Mouse (Mus musculus) CH12.LX (cell line): Measurements from ENCODE around the gene Prkcd. TPM values are rescaled to one million over a fixed set of nuclear protein-coding genes. Genes with fewer than 3 reads are reported as not detected.
A peak's percentile ranks its signal among the peaks of the same experiment; 100 is the strongest.

Source experiments
- DNase-seq: peaks from one replicate; pipeline ENCODE4 v3.0.0-alpha.2; 2013; ENCODE audit errors: extremely low read depth
- H3K27ac ChIP-seq: 2 replicates; pipeline ENCODE4 v1.5.1; 2012; ENCODE audit warnings: low read depth, mild to moderate bottlenecking, control low read depth, moderate library complexity; ENCODE audit not compliant: insufficient read depth
- H3K27me3 ChIP-seq: replicated peaks from 2 replicates; pipeline ENCODE3; 2012; ENCODE audit warnings: inconsistent platforms
- H3K36me3 ChIP-seq, 2 experiments: replicated peaks in 1 of 2; 2 replicates each; pipeline versions ENCODE3 to v1.6.1; 2012; ENCODE audit warnings: inconsistent platforms in 1 of 2, low read length in 1 of 2, mild to moderate bottlenecking in 1 of 2, mixed read lengths in 1 of 2, moderate library complexity in 1 of 2; ENCODE audit not compliant: control insufficient read depth in 1 of 2, insufficient read depth in 1 of 2
- H3K4me1 ChIP-seq, 2 experiments: 2 replicates each; pipeline ENCODE4 v1.6.1; 2012; ENCODE audit warnings: inconsistent platforms in 1 of 2, moderate library complexity in 1 of 2; ENCODE audit not compliant: insufficient read depth in 2 of 2, control insufficient read depth in 1 of 2
- H3K4me2 ChIP-seq: 2 replicates; pipeline ENCODE4 v1.6.1; 2012; ENCODE audit warnings: low read depth, mild to moderate bottlenecking, control low read depth; ENCODE audit not compliant: poor library complexity, insufficient read depth, severe bottlenecking
- H3K4me3 ChIP-seq, 3 experiments: fragments of 150-350 bp in 1 of 3; sonication (generic) in 1 of 3; replicated peaks in 1 of 3; 2 replicates each; pipeline versions ENCODE3 to v1.5.1; 2011 to 2012; ENCODE audit warnings: low read depth in 2 of 3, low read length in 2 of 3, mild to moderate bottlenecking in 2 of 3, moderate library complexity in 2 of 3, control low read depth in 1 of 3, improper control_type of control experiment in 1 of 3, inconsistent platforms in 1 of 3, mixed read lengths in 1 of 3; ENCODE audit not compliant: poor library complexity in 1 of 3
- H3K79me2 ChIP-seq: replicated peaks from 2 replicates; pipeline ENCODE4 v1.6.1; 2012; ENCODE audit warnings: mild to moderate bottlenecking, moderate library complexity; ENCODE audit not compliant: control insufficient read depth, poor library complexity, insufficient read depth, severe bottlenecking; ENCODE audit errors: extremely low read depth
- H3K9ac ChIP-seq: 2 replicates; pipeline ENCODE4 v1.6.1; 2012; ENCODE audit warnings: low read depth, mild to moderate bottlenecking, control low read depth, moderate library complexity; ENCODE audit not compliant: insufficient read depth
- H3K9me3 ChIP-seq: replicated peaks from 2 replicates; pipeline ENCODE3; 2012; ENCODE audit warnings: low read length, inconsistent platforms, mixed read lengths
- CHD1 ChIP-seq: IDR thresholded peaks from 2 replicates; pipeline ENCODE4 v1.6.1; 2012; ENCODE audit warnings: low read depth, low read length, improper control_type of control experiment, inconsistent platforms
- CTCF ChIP-seq, 2 experiments: IDR thresholded peaks in 1 of 2; conservative IDR thresholded peaks in 1 of 2; 2 replicates each; pipeline ENCODE4 v1.5.1; 2011 to 2012; ENCODE audit warnings: low read depth in 2 of 2, low read length in 2 of 2, improper control_type of control experiment in 1 of 2, inconsistent platforms in 1 of 2, mild to moderate bottlenecking in 1 of 2, moderate library complexity in 1 of 2
- E2F4 ChIP-seq: IDR thresholded peaks from 2 replicates; pipeline ENCODE4 v1.6.1; 2011; ENCODE audit warnings: low read depth, low read length, improper control_type of control experiment; ENCODE audit not compliant: insufficient replicate concordance
- ELF1 ChIP-seq: IDR thresholded peaks from 2 replicates; pipeline ENCODE4 v1.6.1; 2014; ENCODE audit warnings: low read depth, mild to moderate bottlenecking, inconsistent platforms, low read length, improper control_type of control experiment
- HCFC1 ChIP-seq: IDR thresholded peaks from 2 replicates; pipeline ENCODE4 v1.6.1; 2012; ENCODE audit warnings: low read depth, mild to moderate bottlenecking, inconsistent platforms, low read length, improper control_type of control experiment
- IRF4 ChIP-seq: IDR thresholded peaks from 2 replicates; pipeline ENCODE4 v1.6.1; 2014; ENCODE audit warnings: low read depth, mild to moderate bottlenecking, inconsistent platforms, low read length, improper control_type of control experiment
- JUN ChIP-seq: IDR thresholded peaks from 2 replicates; pipeline ENCODE4 v1.6.1; 2011; ENCODE audit warnings: low read depth, mild to moderate bottlenecking, low read length, improper control_type of control experiment, moderate library complexity; ENCODE audit not compliant: insufficient read depth
- JUND ChIP-seq: conservative IDR thresholded peaks from 2 replicates; pipeline ENCODE4 v1.6.1; 2011; ENCODE audit warnings: low read depth, low read length, improper control_type of control experiment
- MAFK ChIP-seq: IDR thresholded peaks from 2 replicates; pipeline ENCODE4 v1.6.1; 2011; ENCODE audit warnings: low read length, improper control_type of control experiment; ENCODE audit not compliant: insufficient replicate concordance
- MAX ChIP-seq: IDR thresholded peaks from 2 replicates; pipeline ENCODE4 v1.6.1; 2011; ENCODE audit warnings: low read length, improper control_type of control experiment
- MEF2A ChIP-seq: IDR thresholded peaks from 2 replicates; pipeline ENCODE4 v1.6.1; 2014; ENCODE audit warnings: low read depth, mild to moderate bottlenecking, inconsistent platforms, low read length, improper control_type of control experiment, borderline replicate concordance
- MXI1 ChIP-seq: IDR thresholded peaks from 2 replicates; pipeline ENCODE4 v1.6.1; 2011; ENCODE audit warnings: mild to moderate bottlenecking, low read depth, low read length, improper control_type of control experiment
- NELFE ChIP-seq: IDR thresholded peaks from 2 replicates; pipeline ENCODE4 v1.6.1; 2011; ENCODE audit warnings: low read depth, low read length, improper control_type of control experiment
- PAX5 ChIP-seq: IDR thresholded peaks from 2 replicates; pipeline ENCODE4 v1.6.1; 2012; ENCODE audit warnings: low read length, inconsistent platforms, mixed read lengths
- POLR2A ChIP-seq: IDR thresholded peaks from 2 replicates; pipeline ENCODE4 v1.6.1; 2011; ENCODE audit warnings: low read depth, mild to moderate bottlenecking, improper control_type of control experiment, low read length
- RAD21 ChIP-seq: IDR thresholded peaks from 2 replicates; pipeline ENCODE4 v1.6.1; 2011; ENCODE audit warnings: low read depth, mild to moderate bottlenecking, low read length, improper control_type of control experiment, moderate library complexity
- SIN3A ChIP-seq: IDR thresholded peaks from 2 replicates; pipeline ENCODE4 v1.6.1; 2012; ENCODE audit warnings: low read length, improper control_type of control experiment, inconsistent platforms
- SMC3 ChIP-seq: IDR thresholded peaks from 2 replicates; pipeline ENCODE4 v1.6.1; 2011; ENCODE audit warnings: low read depth, low read length, improper control_type of control experiment
- TBP ChIP-seq: conservative IDR thresholded peaks from 2 replicates; pipeline ENCODE4 v1.6.1; 2011; ENCODE audit warnings: low read depth, low read length, improper control_type of control experiment
- TCF12 ChIP-seq: IDR thresholded peaks from 2 replicates; pipeline ENCODE4 v1.6.1; 2014; ENCODE audit warnings: low read depth, mild to moderate bottlenecking, inconsistent platforms, low read length, improper control_type of control experiment
- UBTF ChIP-seq: IDR thresholded peaks from 2 replicates; pipeline ENCODE4 v1.6.1; 2012; ENCODE audit warnings: low read depth, mild to moderate bottlenecking, inconsistent platforms, low read length, improper control_type of control experiment, moderate library complexity
- USF1 ChIP-seq: IDR thresholded peaks from 2 replicates; pipeline ENCODE4 v1.6.1; 2014; ENCODE audit warnings: low read depth, mild to moderate bottlenecking, inconsistent platforms, low read length, improper control_type of control experiment
- ZC3H11A ChIP-seq: IDR thresholded peaks from 2 replicates; pipeline ENCODE4 v1.6.1; 2012; ENCODE audit warnings: low read depth, mild to moderate bottlenecking, inconsistent platforms, low read length, improper control_type of control experiment
- ZMIZ1 ChIP-seq: IDR thresholded peaks from 2 replicates; pipeline ENCODE4 v1.6.1; 2012; ENCODE audit warnings: low read depth, mild to moderate bottlenecking, inconsistent platforms, low read length, improper control_type of control experiment
- ZNF384 ChIP-seq: IDR thresholded peaks from 2 replicates; pipeline ENCODE4 v1.6.1; 2012; ENCODE audit warnings: low read depth, low read length, improper control_type of control experiment, inconsistent platforms
- dilution Hi-C: fragments of 300-500 bp; cut with MboI; formaldehyde crosslinking; loops from 2 replicates; pipeline ENCODE4 v1.14.3; 2020; ENCODE audit warnings: low sequenced_read_pairs; ENCODE audit not compliant: extremely low pct_unique_long_range_greater_than_20kb, extremely low pct_ligation_motif_present
- in situ Hi-C: fragments of 300-500 bp; cut with MboI; formaldehyde crosslinking; loops from 3 replicates; pipeline ENCODE4 v1.14.3; 2019; ENCODE audit warnings: low sequenced_read_pairs, low pct_ligation_motif_present, low pct_unique_long_range_greater_than_20kb, mixed read lengths
- polyA plus RNA-seq: library from polyadenylated mRNA; unstranded; fragments of >175 nt; gene quantifications from 2 replicates; pipeline ENCODE4 v1.2.1, GENCODE M21; 2012; ENCODE audit warnings: low read depth; ENCODE audit not compliant: insufficient read length
- total RNA-seq, 2 experiments: library from RNA; depleted of rRNA; stranded (reverse); fragments of 300-350 nt in 1 of 2; fragments of >200 nt in 1 of 2; gene quantifications; 2 replicates each; pipeline ENCODE4 v1.2.3; 2012 to 2014

Prkcd gene
- total and polyA plus RNA-seq, 3 experiments: 109 to 186 (median 122) TPM

DNA sequence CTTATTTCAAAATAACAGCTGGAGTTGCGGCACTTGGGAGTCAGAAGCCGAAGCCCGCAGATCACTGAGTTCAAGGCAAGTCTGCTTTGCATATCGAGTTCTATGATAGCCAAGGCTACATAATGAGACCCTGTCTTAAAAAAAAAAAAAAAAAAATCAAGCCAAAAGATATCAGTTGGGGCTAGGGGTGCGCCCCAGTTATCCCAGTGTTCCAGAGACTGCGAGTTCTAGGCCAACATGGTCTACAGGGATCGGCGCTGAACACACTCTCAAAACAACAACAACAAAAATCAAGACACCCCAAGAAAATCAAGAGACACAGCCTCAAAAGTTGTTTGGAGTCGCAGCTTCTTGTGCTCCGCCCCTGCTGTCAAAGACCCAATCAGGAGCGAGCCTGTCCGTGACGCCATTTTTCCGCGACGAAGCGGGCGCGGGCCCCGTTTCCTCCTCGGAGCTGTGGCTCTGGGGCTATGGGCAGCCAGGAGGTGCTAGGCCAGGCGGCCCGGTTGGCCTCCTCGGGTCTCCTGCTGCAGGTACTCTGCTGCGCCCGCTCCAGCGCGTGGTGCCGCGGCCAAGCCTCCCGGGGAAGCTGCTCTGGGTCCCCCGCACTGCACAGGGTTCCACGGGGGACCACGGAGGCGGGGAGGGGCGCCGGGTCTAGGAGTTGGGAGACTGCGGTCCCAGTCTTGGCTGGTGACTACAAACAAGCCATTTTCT is 28.1 kb upstream of the Prkcd start, which contains the start of gene Rft1:
Gene Rft1, plus strand, starts transcription at position 418 of the 717 bp plus-strand sequence.
- H3K27ac ChIP-seq: peak within 1 kb of the TSS; percentile 58; the same call in 1 of the 2 replicates
- in situ Hi-C loops (no loop called here), dilution Hi-C loops (no loop called here)
- H3K79me2 ChIP-seq: no peaks in the 10 kb centered on the region; the same call in 1 of the 2 replicates
- H3K9ac ChIP-seq: peak within 1 kb of the TSS; percentile 92
- no peaks in the 10 kb centered on the region for H3K9me3 ChIP-seq
- TF ChIP-seq NELFE: peak; percentile 94
- TF ChIP-seq ZMIZ1: peak; percentile 80; the same call in 1 of the 2 replicates
- peak; percentile 97 for TF ChIP-seq POLR2A
- 0 out of 2 replicates have a peak, but pooled peaks have one; percentile 19 for TF ChIP-seq E2F4
- no peak for TF ChIP-seq JUN
- peak; percentile 85 for TF ChIP-seq ELF1
- TF ChIP-seq UBTF: no peak
- peak; percentile 90 for TF ChIP-seq SIN3A
- TF ChIP-seq TBP: peak; percentile 74; the same call in 1 of the 2 replicates
- TF ChIP-seq MXI1: peak; percentile 39; the same call in 1 of the 2 replicates
- peak; percentile 85 for TF ChIP-seq TCF12
- TF ChIP-seq HCFC1: peak; percentile 83
- TF ChIP-seq ZNF384: peak; percentile 88
- no peak for TF ChIP-seq JUND
- peak; percentile 22; the same call in 1 of the 2 replicates for TF ChIP-seq IRF4
- 0 out of 2 replicates have a peak, but pooled peaks have one; percentile 27 for TF ChIP-seq MAX
- no peak for TF ChIP-seq PAX5
- H3K4me3 ChIP-seq: peak within 1 kb of the TSS; percentile 86 to 92 (median 87)
- no peaks in the 10 kb centered on the region for H3K27me3 ChIP-seq
- peak within 1 kb of the TSS; percentile 74 for H3K4me2 ChIP-seq
- H3K4me1 ChIP-seq: peaks cover 7 to 46% of the 10 kb centered on the region in 2 experiments
- DNase-seq: peak; percentile 95
- peaks cover under 1 to 21% of the 10 kb centered on the region in 2 experiments for H3K36me3 ChIP-seq

DNA sequence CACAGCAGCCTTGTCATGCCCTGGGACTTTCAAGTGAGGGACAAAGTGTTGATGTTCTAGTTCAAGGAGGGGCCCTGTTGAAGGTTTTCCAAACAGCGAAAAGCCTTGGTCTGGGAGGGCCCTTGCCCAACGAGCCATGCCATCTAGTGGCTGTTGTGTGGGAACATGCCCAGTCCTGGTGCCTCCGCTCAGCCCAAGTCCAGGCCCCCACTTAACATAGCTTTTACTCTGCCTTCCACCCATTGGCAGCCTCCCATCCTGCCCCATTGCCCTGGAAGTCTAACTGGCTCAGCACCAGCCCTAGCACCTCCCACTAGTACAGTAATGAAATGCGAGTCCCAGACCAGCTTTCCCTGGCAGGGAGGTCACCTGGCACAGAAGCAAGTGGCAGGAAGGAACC is 25.0 kb upstream of the Prkcd start:
- TF ChIP-seq MAX (0 out of 2 replicates have a peak, but pooled peaks have one; percentile 18), CTCF (conservative IDR thresholded peaks at IDR 0.05 in 1 of 2, IDR thresholded peaks at IDR 0.05 in 1 of 2; ENCODE audit: low read depth in 2 of 2, low read length in 2 of 2) (peak in 1 of 2 experiments; percentile 82; a peak in 2 of 4 replicates), SMC3 (peak; percentile 87), ZC3H11A (peak; percentile 25; the same call in 1 of the 2 replicates), ZNF384 (no peak), IRF4 (peak; percentile 16; the same call in 1 of the 2 replicates), RAD21 (peak; percentile 80), TCF12 (peak; percentile 18; the same call in 1 of the 2 replicates), MEF2A (0 out of 2 replicates have a peak, but pooled peaks have one; percentile 17), CHD1 (no peak), MAFK (no peak), USF1 (no peak)
- Histone ChIP-seq H3K36me3 (no peaks in the 10 kb centered on the region), H3K4me2 (no peak overlapping the region), H3K9ac (no peak overlapping the region), H3K27ac (no peak overlapping the region), H3K4me1 (peaks cover 7 to 50% of the 10 kb centered on the region in 2 experiments), H3K9me3 (no peaks in the 10 kb centered on the region), H3K4me3 (no peak overlapping the region), H3K79me2 (no peaks in the 10 kb centered on the region; the same call in 1 of the 2 replicates), H3K27me3 (no peaks in the 10 kb centered on the region)
- dilution Hi-C loops (no loop called here), in situ Hi-C loops (no loop called here)
- DNase-seq: peak; percentile 58
